Mouse (Mus musculus): ENCODE measurements at regions not wholly inside any gene's neighbourhood (a gene's known extent, or its start where the extent isn't known, plus 50 kb on each side); places are given as distances from the start of the nearest gene placed in this dataset.

DNA sequence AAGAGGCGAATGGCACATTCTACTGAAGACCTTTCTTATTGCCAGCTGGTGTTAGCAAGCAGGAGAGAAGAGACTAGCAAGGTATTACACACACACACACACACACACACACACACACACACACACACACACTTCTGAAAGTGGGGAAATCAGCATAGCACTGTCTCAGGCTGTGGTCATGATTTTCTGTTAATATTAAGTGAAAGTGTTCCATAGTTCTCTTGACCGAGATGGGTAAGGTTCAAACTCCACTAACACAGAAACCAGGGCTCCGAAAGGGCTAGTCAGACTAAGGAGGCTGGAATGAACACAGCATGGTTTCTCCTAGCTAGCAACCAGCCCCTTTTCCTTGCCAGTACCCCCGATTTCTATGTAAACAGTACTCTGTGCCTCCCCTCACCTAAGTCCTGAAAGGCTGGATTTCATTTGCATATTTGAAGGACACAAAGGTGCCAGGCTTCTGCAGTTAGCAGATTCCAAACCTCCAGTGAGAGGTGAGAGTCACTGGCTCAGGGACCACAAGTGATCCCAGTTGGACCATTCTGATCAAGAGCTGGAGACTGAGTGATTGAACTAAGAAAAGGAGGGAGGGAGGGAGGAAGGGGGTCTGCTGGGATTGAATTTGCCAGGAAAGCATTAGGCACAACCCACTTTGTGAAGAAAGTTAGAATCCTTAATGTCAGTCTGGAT lies 118.8 kb upstream of the Gm15217 start:
- no peak for DNase-seq
- intact Hi-C loops (cut with DNase I): no loop called here

DNA sequence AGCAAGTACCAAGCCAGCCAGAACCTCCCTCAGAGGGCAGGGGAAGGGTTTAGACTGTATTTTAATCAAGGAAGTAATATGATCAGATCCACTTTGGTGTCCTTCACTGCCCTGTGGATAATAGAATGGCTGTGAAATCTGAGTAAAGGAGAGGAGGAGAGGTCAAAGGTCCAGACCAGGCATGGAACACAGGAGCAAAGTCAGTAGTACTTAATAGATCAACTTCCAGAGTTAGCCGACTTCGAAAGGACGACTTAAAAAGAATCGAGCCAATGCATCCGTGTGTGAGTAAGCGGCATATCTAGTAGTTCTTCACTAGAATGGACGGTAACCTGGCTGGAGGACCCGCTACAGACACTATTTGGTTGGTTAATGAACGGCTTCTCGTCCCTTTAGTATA lies 103.8 kb upstream of the Gm15217 start:
- intact Hi-C loops (cut with DNase I): no loop called here

DNA sequence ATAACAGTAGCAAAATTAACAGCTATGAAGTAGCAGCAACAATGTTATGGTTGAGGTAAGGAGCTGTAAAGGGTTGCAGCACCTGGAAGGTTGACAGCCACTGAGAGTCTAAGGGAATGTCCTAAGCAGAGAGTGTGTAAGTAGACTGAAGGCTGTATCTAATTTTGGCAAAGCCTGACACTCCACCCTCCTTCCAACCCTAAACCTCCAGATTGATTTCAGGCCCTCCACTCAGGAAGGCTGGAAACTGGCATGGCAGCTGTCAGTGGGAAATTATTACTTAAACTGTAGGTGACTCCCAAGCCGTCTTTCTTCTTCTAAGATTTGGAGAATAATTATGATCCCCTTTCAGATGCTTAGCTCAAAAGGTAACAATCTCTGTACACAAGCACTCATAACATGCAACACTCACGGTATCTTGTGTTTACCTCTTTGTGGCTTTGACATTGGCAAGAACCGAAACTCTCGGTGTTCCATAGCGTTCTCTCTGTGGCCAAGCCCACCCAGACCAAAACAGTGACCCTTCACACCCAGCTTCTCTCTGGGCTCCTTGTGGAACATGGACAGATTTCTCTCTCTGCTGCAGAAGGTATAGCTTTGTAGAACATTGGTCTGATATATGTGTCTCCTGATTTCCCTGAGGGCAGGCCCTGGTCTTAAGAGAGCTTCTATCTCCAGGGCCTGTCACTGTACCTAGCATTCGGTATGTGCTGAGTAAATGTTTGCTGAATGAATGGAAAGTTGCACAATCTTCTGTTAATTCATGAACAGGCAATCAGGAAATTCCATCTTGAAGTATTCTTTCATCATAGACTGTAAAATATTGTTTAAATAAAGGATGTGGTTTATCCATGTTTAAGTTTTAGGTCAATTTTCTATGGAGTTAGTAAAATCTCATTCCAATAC lies 102.0 kb upstream of the Gm15217 start:
- intact Hi-C loops (cut with DNase I): no loop called here
- DNase-seq: no peak

More for the DNA sequence above, 103.8 kb upstream of the Gm15217 start:
- DNase-seq: no peak

DNA sequence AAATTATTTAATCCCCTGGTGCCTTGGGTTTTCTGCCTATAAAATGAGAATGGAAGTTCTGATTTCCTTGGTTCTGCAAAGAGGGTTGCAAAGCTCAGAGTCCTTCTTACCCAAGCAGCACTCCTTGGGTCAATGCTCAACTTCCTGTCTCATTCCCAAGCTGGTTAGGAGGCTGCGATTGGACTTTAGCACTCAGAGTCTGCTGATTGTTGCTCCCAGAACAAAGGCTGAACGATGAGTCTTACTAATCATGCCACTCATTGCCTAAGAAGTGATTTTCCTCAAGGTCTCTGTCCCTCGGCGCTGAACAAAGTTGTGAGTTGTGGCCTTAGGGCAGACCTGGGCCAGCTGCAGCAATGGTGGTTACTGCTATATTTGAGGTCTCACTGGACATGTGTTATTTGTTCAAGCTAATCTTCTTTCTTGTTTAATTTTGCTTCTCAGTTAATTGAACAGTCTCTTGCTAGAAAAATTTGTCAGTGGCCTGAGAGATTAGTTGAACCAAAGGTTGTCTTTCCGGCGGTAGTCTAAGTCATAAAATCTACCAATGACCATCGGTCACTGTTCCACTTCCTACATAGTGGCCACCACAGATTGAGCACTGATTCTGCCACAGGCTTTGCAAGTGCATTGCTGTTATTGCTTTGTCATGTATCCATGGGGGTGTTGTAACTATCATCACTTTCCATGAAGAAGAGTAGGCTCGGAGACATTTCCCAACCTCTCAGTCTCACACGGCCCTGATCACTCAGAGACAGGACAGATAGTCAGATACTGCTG lies 101.2 kb upstream of the Gm15217 start:
- intact Hi-C loops (cut with DNase I): no loop called here
- no peak for DNase-seq

DNA sequence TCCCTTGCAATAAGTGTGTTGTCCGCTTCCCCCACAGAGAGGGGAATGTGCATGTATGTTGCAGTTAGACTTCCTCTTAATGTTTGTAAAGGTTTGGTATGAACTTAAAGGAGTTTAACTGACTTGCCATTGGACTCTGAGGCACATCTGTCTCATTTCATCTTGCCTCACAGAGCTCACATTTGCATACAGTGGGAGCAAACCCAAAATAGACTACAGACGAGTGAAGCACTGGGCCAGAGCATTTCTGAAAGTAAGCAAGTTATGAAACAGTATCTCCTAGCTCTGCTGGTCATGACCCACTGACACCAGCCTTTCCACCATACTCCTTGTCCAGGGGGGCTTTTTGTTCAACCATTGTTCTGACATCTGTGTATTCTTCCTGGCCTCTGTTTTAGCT lies 86.8 kb upstream of the Gm15217 start:
- DNase-seq: no peak
- intact Hi-C loops (cut with DNase I): no loop called here

DNA sequence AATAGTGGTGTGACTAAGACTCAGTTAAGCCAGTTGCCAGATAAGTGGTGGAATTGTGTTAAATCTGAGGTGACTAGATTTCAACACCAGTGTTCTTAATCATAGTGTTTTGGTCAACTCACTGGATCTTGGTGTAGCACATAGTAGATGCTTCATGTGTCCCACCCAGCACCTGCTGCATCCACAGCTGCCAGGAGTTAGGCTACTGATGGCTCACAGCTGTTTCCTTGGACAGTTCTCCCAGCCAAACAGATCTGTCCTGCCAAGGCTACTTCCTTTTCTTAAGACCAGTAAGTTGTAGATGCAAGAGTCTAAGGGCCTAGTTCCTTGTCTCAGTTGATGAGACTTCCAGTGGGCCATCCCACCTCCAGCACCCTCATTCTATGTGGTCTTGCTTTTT lies 82.9 kb upstream of the Gm15217 start:
- intact Hi-C loops (cut with DNase I): no loop called here
- DNase-seq: peak; percentile 66 to 69

DNA sequence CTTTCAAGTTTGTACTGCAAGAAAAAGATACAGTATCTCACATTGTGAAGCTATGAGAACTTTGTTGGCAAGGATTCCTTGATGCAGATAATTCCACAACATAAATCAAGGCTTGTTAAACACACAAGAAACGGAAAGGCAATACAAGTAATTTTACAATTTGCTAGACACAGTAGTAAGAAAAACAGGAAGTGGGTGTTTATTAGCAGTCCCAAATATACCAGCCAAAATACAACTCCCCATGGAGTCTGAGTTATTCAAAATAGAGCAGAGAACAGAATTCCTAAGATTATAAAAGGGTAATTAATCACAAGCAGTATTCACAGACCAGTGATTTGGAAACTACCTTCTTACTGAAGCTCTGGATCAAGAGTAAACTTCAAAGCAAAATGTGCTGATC lies 78.7 kb upstream of the Gm15217 start:
- intact Hi-C loops (cut with DNase I): loop anchor here (5.0 kb wide), 1 partner anchor 308 kb away; no protein-coding TSS in a partner anchor
- DNase-seq: peak in 1 of 2 experiments; percentile 29

DNA sequence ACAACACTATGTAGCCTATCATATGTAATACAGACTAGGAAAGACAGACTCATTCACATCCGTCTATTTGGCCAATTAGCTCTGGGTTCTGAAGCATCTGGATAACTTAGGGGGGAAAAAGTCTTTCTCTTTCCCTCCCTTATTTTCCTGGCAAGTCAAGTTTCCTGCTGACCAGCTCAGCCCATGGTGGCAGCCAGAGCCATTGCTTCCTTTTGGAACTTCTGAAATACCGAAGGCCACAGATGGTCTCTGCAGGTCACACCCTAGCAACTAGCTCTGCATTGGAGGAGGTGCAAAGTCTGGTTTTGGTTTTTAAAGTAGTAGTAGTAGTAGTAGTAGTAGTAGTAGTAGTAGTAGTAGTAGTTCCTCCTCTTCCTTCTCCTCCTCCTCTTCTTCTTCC lies 76.6 kb upstream of the Gm15217 start:
- intact Hi-C loops (cut with DNase I): loop anchor here (5.0 kb wide), 1 partner anchor 310 kb away; no protein-coding TSS in a partner anchor
- DNase-seq: no peak

DNA sequence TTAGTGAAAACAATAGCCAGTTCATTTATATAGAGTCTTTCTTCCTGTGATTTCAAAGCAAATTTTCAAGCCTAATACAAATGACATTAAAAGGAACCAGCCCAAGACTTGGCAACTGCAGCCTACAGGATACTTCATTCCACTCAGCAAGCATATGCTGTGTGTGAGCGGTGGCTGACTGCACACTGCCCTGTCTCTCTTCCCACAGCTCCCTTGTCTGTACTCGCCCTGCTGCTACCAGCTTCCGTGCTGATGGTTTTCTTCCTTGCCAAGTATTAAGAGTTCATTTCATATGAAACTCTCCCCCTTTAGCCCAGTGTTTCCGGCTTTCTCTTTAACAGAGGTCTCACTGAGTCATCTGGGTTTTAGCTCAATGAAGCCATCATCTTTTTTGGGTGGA lies 73.9 kb upstream of the Gm15217 start:
- intact Hi-C loops (cut with DNase I): no loop called here
- peak; percentile 24 to 38 for DNase-seq

DNA sequence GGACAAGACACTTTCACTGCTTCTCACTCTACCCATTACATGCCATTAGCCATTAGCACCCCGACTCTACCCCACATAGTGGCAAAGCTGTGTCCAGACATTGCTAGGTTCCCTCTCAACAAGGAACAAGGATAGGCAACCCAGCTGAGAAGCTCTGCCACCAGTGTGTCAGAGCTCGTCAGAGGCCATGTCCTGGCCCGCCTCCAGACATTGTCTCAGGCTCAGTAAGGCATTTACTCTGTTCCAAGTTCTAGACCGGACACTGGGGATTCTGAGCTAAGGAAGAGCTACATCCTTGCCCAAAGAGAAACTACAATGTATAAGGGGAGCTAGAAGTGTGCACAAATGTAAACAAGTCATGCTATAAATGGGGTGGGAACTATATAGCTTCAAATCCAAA lies 66.2 kb upstream of the Gm15217 start:
- DNase-seq: peak; percentile 40 to 44
- intact Hi-C loops (cut with DNase I): no loop called here

DNA sequence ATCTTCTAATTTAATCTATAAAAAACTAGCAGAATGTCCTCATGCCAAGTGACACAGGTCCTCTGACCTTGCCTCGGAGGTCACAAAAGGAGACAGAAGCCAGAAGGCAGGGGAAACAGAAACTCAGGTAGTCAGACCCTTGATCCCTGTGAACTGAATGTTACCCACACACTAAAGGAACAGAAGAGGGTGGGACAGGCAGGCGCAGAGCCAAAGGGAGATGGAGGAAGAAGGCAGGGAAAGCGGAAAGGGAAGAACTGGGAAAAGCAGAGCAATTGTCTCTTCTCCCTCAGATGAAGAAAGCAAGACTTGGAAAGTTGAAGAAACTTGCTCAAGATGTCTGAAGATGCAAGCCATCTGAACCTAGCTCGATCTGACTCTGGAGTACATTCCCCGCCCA lies 62.7 kb upstream of the Gm15217 start:
- peak in 1 of 2 experiments; percentile 22 for DNase-seq
- intact Hi-C loops (cut with DNase I): no loop called here

DNA sequence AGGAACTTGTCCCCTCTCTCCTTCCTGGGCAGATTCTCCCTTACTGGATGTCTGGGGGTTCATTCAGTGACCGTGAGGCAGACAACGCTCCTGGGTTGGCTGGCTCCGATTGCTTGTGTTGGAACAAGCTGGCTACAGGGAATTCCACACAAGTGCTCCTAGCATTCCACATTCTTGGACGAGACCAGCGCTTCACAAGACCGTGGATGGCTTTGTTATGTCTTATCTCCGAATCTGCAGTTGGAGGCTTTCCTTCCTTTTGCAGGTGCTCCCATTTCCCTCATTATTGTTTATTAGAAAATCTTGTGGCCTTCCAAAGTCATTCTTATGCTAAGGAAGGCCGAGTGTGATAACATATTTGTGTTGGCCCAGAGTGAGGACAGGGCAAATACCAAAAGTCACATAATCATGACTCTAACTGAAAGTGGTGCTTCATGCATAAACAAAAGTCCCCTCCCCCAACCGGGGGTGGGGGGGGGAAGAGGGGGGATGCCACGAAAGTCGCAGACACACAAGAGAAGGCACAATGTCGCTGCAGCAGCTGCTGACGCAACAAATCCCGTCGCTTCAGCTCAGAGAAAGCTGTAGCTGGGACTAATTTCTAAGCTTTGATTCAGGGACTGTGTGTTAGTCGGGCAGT lies 61.7 kb upstream of the Gm15217 start:
- intact Hi-C loops (cut with DNase I): no loop called here
- peak; percentile 37 to 52 for DNase-seq

DNA sequence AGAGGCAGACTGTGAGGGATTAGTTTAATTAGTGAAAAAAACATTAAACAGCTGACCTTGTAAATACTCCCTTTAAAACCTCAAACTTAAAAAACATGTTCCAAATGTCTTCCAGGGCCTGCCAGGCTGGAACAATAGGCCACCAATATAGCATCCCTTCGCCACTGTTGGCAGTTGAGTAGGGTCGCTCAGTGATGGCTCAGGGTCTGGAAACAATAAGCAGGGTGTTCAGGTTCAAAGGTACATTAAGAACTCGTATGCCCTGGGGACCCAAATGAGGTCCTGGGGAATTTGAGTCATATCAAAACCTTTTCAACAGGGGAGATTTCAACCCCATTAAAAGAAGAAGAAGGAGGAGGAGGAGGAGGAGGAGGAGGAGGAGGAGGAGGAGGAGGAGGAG lies 51.1 kb upstream of the Gm15217 start:
- intact Hi-C loops (cut with DNase I): no loop called here
- DNase-seq: no peak

All from heart, postnatal 10 days (tissue).